ENCODE assay signal across 12 mouse cellular contexts in genomic region chr5:63932829-63933228, GRCm38 (mm10). TPM values are rescaled to one million over a fixed set of nuclear protein-coding genes. Genes with fewer than 3 reads are reported as not detected.
A peak's percentile ranks its signal among the peaks of the same experiment; 100 is the strongest.
DNase-seq lines count a peak whose midpoint lies in the region; ATAC-seq and TF ChIP-seq lines count a peak whose summit lies in the region.
"Had no signal": no experiment of that assay in that cellular context is flagged by ENCODE, and none has a peak within 500 bp of the region (broad histone marks: within the 10 kb centered on the region; RNA-seq: fewer than 3 reads in every experiment).

No protein-coding gene starts in this region.

- TF ChIP-seq CTCF in forebrain, postnatal 0 days (IDR thresholded peaks at IDR 0.05; ENCODE audit: low read depth): no peak

- no peaks in the 10 kb centered on the region for H3K36me3 ChIP-seq in forebrain, embryonic 11.5 days (ENCODE audit: control insufficient read depth, insufficient read depth, low read length)
- no peaks in the 10 kb centered on the region; the same call in 1 of the 2 replicates for H3K36me3 ChIP-seq in forebrain, postnatal 0 days (ENCODE audit: insufficient read depth)
- H3K36me3 ChIP-seq in limb, embryonic 13.5 days: peaks cover 23% of the 10 kb centered on the region
- H3K36me3 ChIP-seq in limb, embryonic 10.5 days: peaks cover 55% of the 10 kb centered on the region
- peaks cover 21% of the 10 kb centered on the region for H3K36me3 ChIP-seq in embryonic facial prominence, embryonic 12.5 days
- no peaks in the 10 kb centered on the region for H3K36me3 ChIP-seq in midbrain, embryonic 11.5 days (ENCODE audit: control insufficient read depth, insufficient read depth, low read length)

- WGBS in forebrain, embryonic 11.5 days: 39% methylated on average over 10 of the region's 10 CpGs
- 30% methylated on average over 10 of the region's 10 CpGs for WGBS in forebrain, postnatal 0 days
- WGBS in limb, embryonic 13.5 days: 45% methylated on average over 10 of the region's 10 CpGs
- 56% methylated on average over 10 of the region's 10 CpGs for WGBS in limb, embryonic 10.5 days
- WGBS in embryonic facial prominence, embryonic 12.5 days: 41% methylated on average over 10 of the region's 10 CpGs
- 47% methylated on average over 10 of the region's 10 CpGs for WGBS in midbrain, embryonic 11.5 days

- no peak for DNase-seq in forebrain, embryonic 11.5 days (ENCODE audit: low spot score)
- no peak for DNase-seq in forebrain, postnatal 0 days
- no peak for DNase-seq in limb, embryonic 10.5 days (ENCODE audit: low spot score)
- peak; percentile 35 for DNase-seq in lung, postnatal 25 days (ENCODE audit: low spot score)
- no peak for DNase-seq in midbrain, embryonic 11.5 days (ENCODE audit: low spot score, missing footprints)
- DNase-seq in layer of hippocampus, postnatal 25 days (ENCODE audit: extremely low spot score in 1 of 2, low spot score in 1 of 2): no peak
- DNase-seq: adrenal gland, postnatal 10 days; layer of hippocampus, adult 9-11 months; liver had no signal

- H3K4me2 ChIP-seq in forebrain, embryonic 11.5 days (ENCODE audit: low read depth, low read length, severe bottlenecking): no peak overlapping the region
- H3K4me2 ChIP-seq in forebrain, postnatal 0 days (ENCODE audit: low read depth): no peak overlapping the region
- 0 out of 2 replicates have a peak overlapping the region, but pooled peaks have one; percentile 7 for H3K4me2 ChIP-seq in limb, embryonic 13.5 days (replicated peaks)
- H3K4me2 ChIP-seq in embryonic facial prominence, embryonic 12.5 days (replicated peaks): 0 out of 2 replicates have a peak overlapping the region, but pooled peaks have one; percentile 13
- no peak overlapping the region for H3K4me2 ChIP-seq in midbrain, embryonic 11.5 days

- no peaks in the 10 kb centered on the region; the same call in 1 of the 2 replicates for H3K4me1 ChIP-seq in forebrain, embryonic 11.5 days (replicated peaks; ENCODE audit: control insufficient read depth, insufficient read depth, low read length)
- no peaks in the 10 kb centered on the region for H3K4me1 ChIP-seq in forebrain, postnatal 0 days (ENCODE audit: insufficient read depth)
- H3K4me1 ChIP-seq in limb, embryonic 13.5 days: peaks cover 7% of the 10 kb centered on the region
- no peaks in the 10 kb centered on the region for H3K4me1 ChIP-seq in limb, embryonic 10.5 days
- H3K4me1 ChIP-seq in embryonic facial prominence, embryonic 12.5 days: peaks cover 5% of the 10 kb centered on the region; the same call in 1 of the 2 replicates
- H3K4me1 ChIP-seq in midbrain, embryonic 11.5 days (ENCODE audit: control insufficient read depth, insufficient read depth, low read length): no peaks in the 10 kb centered on the region

- no peak overlapping the region for H3K9ac ChIP-seq in forebrain, embryonic 11.5 days (ENCODE audit: low read length)
- H3K9ac ChIP-seq in forebrain, postnatal 0 days: no peak overlapping the region
- H3K9ac ChIP-seq in limb, embryonic 13.5 days: no peak overlapping the region
- H3K9ac ChIP-seq in embryonic facial prominence, embryonic 12.5 days: no peak overlapping the region
- H3K9ac ChIP-seq in midbrain, embryonic 11.5 days (ENCODE audit: low read length): no peak overlapping the region

- no peaks in the 10 kb centered on the region for H3K27me3 ChIP-seq in forebrain, embryonic 11.5 days (ENCODE audit: control insufficient read depth, insufficient read depth, low read length)
- no peaks in the 10 kb centered on the region for H3K27me3 ChIP-seq in forebrain, postnatal 0 days (ENCODE audit: insufficient read depth, low read length)
- no peaks in the 10 kb centered on the region for H3K27me3 ChIP-seq in limb, embryonic 13.5 days
- H3K27me3 ChIP-seq in limb, embryonic 10.5 days (ENCODE audit: low read depth, poor library complexity, severe bottlenecking): no peaks in the 10 kb centered on the region
- no peaks in the 10 kb centered on the region for H3K27me3 ChIP-seq in embryonic facial prominence, embryonic 12.5 days
- H3K27me3 ChIP-seq in midbrain, embryonic 11.5 days (ENCODE audit: control insufficient read depth, insufficient read depth, low read length): no peaks in the 10 kb centered on the region

- ATAC-seq in forebrain, embryonic 11.5 days (replicated peaks; ENCODE audit: low FRiP score): 0 out of 2 replicates have a peak, but pooled peaks have one; percentile 46
- no peak for ATAC-seq in forebrain, postnatal 0 days
- ATAC-seq in limb, embryonic 13.5 days (ENCODE audit: low FRiP score, low read depth): peak; percentile 48; the same call in 1 of the 2 replicates
- ATAC-seq in embryonic facial prominence, embryonic 12.5 days (ENCODE audit: insufficient number of reproducible peaks, insufficient read depth, low FRiP score, low TSS enrichment): peak; percentile 50; the same call in 1 of the 2 replicates
- no peak for ATAC-seq in midbrain, embryonic 11.5 days (ENCODE audit: low FRiP score)
- ATAC-seq: inflammation-experienced regulatory T-cells, adult 6 months had no signal

- no peak overlapping the region for H3K4me3 ChIP-seq in forebrain, embryonic 11.5 days (ENCODE audit: low read depth, low read length)
- H3K4me3 ChIP-seq in forebrain, postnatal 0 days (ENCODE audit: low read depth, low read length): no peak overlapping the region
- no peak overlapping the region for H3K4me3 ChIP-seq in limb, embryonic 13.5 days
- no peak overlapping the region for H3K4me3 ChIP-seq in limb, embryonic 10.5 days
- H3K4me3 ChIP-seq in embryonic facial prominence, embryonic 12.5 days: no peak overlapping the region
- H3K4me3 ChIP-seq in midbrain, embryonic 11.5 days (ENCODE audit: low read depth, low read length): no peak overlapping the region

- H3K27ac ChIP-seq in forebrain, embryonic 11.5 days (ENCODE audit: low read depth, low read length): no peak overlapping the region
- H3K27ac ChIP-seq in forebrain, postnatal 0 days (ENCODE audit: low read depth, low read length): no peak overlapping the region
- no peak overlapping the region for H3K27ac ChIP-seq in limb, embryonic 13.5 days
- H3K27ac ChIP-seq in limb, embryonic 10.5 days: no peak overlapping the region
- H3K27ac ChIP-seq in embryonic facial prominence, embryonic 12.5 days: 0 out of 2 replicates have a peak overlapping the region, but pooled peaks have one; percentile 30
- H3K27ac ChIP-seq in midbrain, embryonic 11.5 days (ENCODE audit: low read depth, low read length): no peak overlapping the region

- H3K9me3 ChIP-seq in forebrain, embryonic 11.5 days (ENCODE audit: control insufficient read depth, low read length): no peaks in the 10 kb centered on the region
- no peaks in the 10 kb centered on the region for H3K9me3 ChIP-seq in forebrain, postnatal 0 days (ENCODE audit: low read length)
- H3K9me3 ChIP-seq in limb, embryonic 13.5 days: no peaks in the 10 kb centered on the region
- no peaks in the 10 kb centered on the region for H3K9me3 ChIP-seq in limb, embryonic 10.5 days (replicated peaks)
- H3K9me3 ChIP-seq in embryonic facial prominence, embryonic 12.5 days: no peaks in the 10 kb centered on the region
- no peaks in the 10 kb centered on the region for H3K9me3 ChIP-seq in midbrain, embryonic 11.5 days (ENCODE audit: control insufficient read depth, low read length)

RNA-seq across cellular contexts. Expression of gene Rell1, which starts 35.9 kb away (rescaled TPM):
- polyA plus RNA-seq in forebrain, embryonic 11.5 days (2014; fragmentation: Nextera tagmentation; extraction: Ambion mirVana): 12.2 and 13.3 TPM in 2 replicates
- total RNA-seq in forebrain, postnatal 0 days (2014; rRNA removed): 5.1 and 5.3 TPM in 2 replicates
- polyA plus RNA-seq in forebrain, postnatal 0 days (2015; fragmentation: Nextera tagmentation; extraction: Ambion mirVana): 9.6 and 11.2 TPM in 2 replicates
- 17.9 and 18.0 TPM in 2 replicates for polyA plus RNA-seq in limb, embryonic 13.5 days (2015; fragmentation: Nextera tagmentation; extraction: Ambion mirVana)
- polyA plus RNA-seq in limb, embryonic 10.5 days (2016; fragmentation: Nextera tagmentation; extraction: Ambion mirVana): 13.5 and 15.0 TPM in 2 replicates
- polyA plus RNA-seq in embryonic facial prominence, embryonic 12.5 days (2016; fragmentation: Nextera tagmentation; extraction: Ambion mirVana): 19.5 and 22.1 TPM in 2 replicates
- 8.4 and 10.0 TPM in 2 replicates for polyA plus RNA-seq in midbrain, embryonic 11.5 days (2014; fragmentation: Nextera tagmentation; extraction: Ambion mirVana)
- total RNA-seq in layer of hippocampus, postnatal 25 days (2021): 10 to 100 TPM; 11.3 to 13.1 TPM

Comparison
In these comparisons a context has a peak if more than half of its experiments do, and no peak if none do; other contexts are left out.
1. ATAC-seq: peak in forebrain, embryonic 11.5 days (single experiment), limb, embryonic 13.5 days (single experiment) and embryonic facial prominence, embryonic 12.5 days (single experiment); none in forebrain, postnatal 0 days (single experiment) and midbrain, embryonic 11.5 days (single experiment).
2. H3K4me2 ChIP-seq: peak in limb, embryonic 13.5 days (single experiment) and embryonic facial prominence, embryonic 12.5 days (single experiment); none in forebrain, embryonic 11.5 days (single experiment), forebrain, postnatal 0 days (single experiment) and midbrain, embryonic 11.5 days (single experiment).